Mouse (Mus musculus) lung, adult 2 months (tissue): ENCODE results near the gene Nt5c3.

ENCODE experiments used
- CTCF ChIP-seq: fragments of 200-500 bp; IDR thresholded peaks from 2 replicates; pipeline ENCODE4 v1.5.1; 2011; ENCODE audit warnings: mild to moderate bottlenecking, low read length, control low read depth; ENCODE audit not compliant: insufficient read depth
- POLR2A ChIP-seq: fragments of 200-500 bp; IDR thresholded peaks from 2 replicates; pipeline ENCODE4 v1.6.1; 2011; ENCODE audit warnings: low read depth, mild to moderate bottlenecking, control low read depth, low read length, borderline replicate concordance; ENCODE audit errors: extremely low read depth

- TF ChIP-seq CTCF (no peak), POLR2A (no peak)
Measured at GRCm38 (mm10) chr6:56860205-56860848, 63.4 kb downstream of the Nt5c3 start.
